Mouse (Mus musculus) G1E (cell line): ENCODE data around the gene Apc2.

Experiments
- CTCF ChIP-seq: IDR thresholded peaks from 2 replicates; pipeline ENCODE4 v1.5.1; 2012; ENCODE audit warnings: low read depth, low read length, inconsistent platforms, mixed read lengths
- GATA1 ChIP-seq: IDR thresholded peaks from 2 replicates; pipeline ENCODE4 v1.6.1; 2012; ENCODE audit warnings: borderline replicate concordance, low read length, inconsistent platforms, mixed read lengths
- GATA2 ChIP-seq: IDR thresholded peaks from 2 replicates; pipeline ENCODE4 v1.6.1; 2012; ENCODE audit warnings: low read depth, low read length, inconsistent platforms, borderline replicate concordance
- POLR2AphosphoS5 ChIP-seq: IDR thresholded peaks from 2 replicates; pipeline ENCODE4 v1.6.1; 2012; ENCODE audit warnings: low read depth, low read length, inconsistent platforms; ENCODE audit not compliant: insufficient replicate concordance
- TAL1 ChIP-seq: conservative IDR thresholded peaks from 2 replicates; pipeline ENCODE4 v1.6.1; 2012; ENCODE audit warnings: low read depth, low read length, inconsistent platforms, mixed read lengths

GRCm38 (mm10) chr10:80313627-80314201, 17.9 kb downstream of the Apc2 start:
- TF ChIP-seq CTCF (no peak), TAL1 (no peak), GATA1 (no peak), POLR2AphosphoS5 (no peak), GATA2 (no peak)
